In the genomic region with DNA sequence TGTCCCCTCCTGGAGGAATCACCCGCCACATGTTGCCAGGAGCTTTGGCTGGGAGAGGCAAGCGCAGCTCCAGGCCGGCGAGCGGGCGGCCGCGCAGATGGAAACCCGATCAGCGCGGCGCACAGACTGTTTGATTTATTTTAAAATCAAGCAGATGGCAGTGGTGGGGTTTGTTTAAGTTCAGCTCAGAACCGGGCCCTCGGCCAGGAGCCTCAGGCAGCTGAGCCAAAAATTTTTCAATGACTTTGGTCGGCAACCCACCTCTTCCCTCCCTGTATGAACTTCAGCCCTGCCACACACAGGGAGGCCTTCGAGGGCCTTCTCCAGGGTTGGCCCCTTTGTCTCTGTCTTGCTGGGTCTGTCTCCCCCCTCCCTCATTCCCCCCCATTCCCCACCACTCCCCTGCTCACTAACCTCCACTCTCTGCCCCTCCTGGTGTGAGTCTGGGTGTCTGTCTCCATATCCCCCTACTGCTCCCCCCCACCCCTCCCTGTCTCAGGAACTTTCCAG, we compare ENCODE assay signal across 7 mouse cellular contexts. TPM values are rescaled to one million over a fixed set of nuclear protein-coding genes. Genes with fewer than 3 reads are reported as not detected.
A peak's percentile ranks its signal among the peaks of the same experiment; 100 is the strongest.
DNase-seq lines count a peak whose midpoint lies in the region; ATAC-seq and TF ChIP-seq lines count a peak whose summit lies in the region.

No protein-coding gene starts in this region.

- ATAC-seq in embryonic facial prominence, embryonic 14.5 days (ENCODE audit: low read depth), result peak; percentile 85
- ATAC-seq in limb, embryonic 12.5 days (ENCODE audit: insufficient number of reproducible peaks, insufficient read depth, low FRiP score, low TSS enrichment, low read depth), result peak; percentile 72
- peak; percentile 34 for ATAC-seq in midbrain, embryonic 15.5 days (replicated peaks)

- peak overlapping the region; percentile 91 for H3K27ac ChIP-seq in embryonic facial prominence, embryonic 14.5 days (replicated peaks; ENCODE audit: low read depth, low read length)
- no peak overlapping the region for H3K27ac ChIP-seq in kidney, adult 2 months (ENCODE audit: insufficient read depth, low read depth, low read length)
- peak overlapping the region; percentile 97 for H3K27ac ChIP-seq in limb, embryonic 12.5 days
- H3K27ac ChIP-seq in midbrain, embryonic 15.5 days, result peak overlapping the region; percentile 77

- no peak for TF ChIP-seq POLR2A in kidney, adult 2 months (IDR thresholded peaks at IDR 0.05; ENCODE audit: low read depth, low read length)

- H3K4me1 ChIP-seq in embryonic facial prominence, embryonic 14.5 days (ENCODE audit: control insufficient read depth, insufficient read depth, low read length), result peaks cover 88% of the 10 kb centered on the region
- no peaks in the 10 kb centered on the region; the same call in 1 of the 2 replicates for H3K4me1 ChIP-seq in kidney, adult 2 months (ENCODE audit: control insufficient read depth, insufficient read depth, low read length)
- H3K4me1 ChIP-seq in limb, embryonic 12.5 days (replicated peaks), result peaks cover 98% of the 10 kb centered on the region
- H3K4me1 ChIP-seq in midbrain, embryonic 15.5 days, result peaks cover 49% of the 10 kb centered on the region

- H3K9ac ChIP-seq in embryonic facial prominence, embryonic 14.5 days (ENCODE audit: low read depth, low read length), result peak overlapping the region; percentile 39; the same call in 1 of the 2 replicates
- 0 out of 2 replicates have a peak overlapping the region, but pooled peaks have one; percentile 27 for H3K9ac ChIP-seq in limb, embryonic 12.5 days (replicated peaks)
- H3K9ac ChIP-seq in midbrain, embryonic 15.5 days, result no peak overlapping the region

- H3K4me2 ChIP-seq in embryonic facial prominence, embryonic 14.5 days (ENCODE audit: low read depth, low read length), result peak overlapping the region; percentile 51
- peak overlapping the region; percentile 45 for H3K4me2 ChIP-seq in limb, embryonic 12.5 days
- peak overlapping the region; percentile 31 for H3K4me2 ChIP-seq in midbrain, embryonic 15.5 days

- WGBS in embryonic facial prominence, embryonic 14.5 days, result 0% methylated on average over 16 of the region's 16 CpGs
- 9% methylated on average over 16 of the region's 16 CpGs for WGBS in kidney, adult 2 months
- WGBS in limb, embryonic 12.5 days, result 4% methylated on average over 16 of the region's 16 CpGs
- 6% methylated on average over 16 of the region's 16 CpGs for WGBS in midbrain, embryonic 15.5 days

- 0 out of 2 replicates have a peak overlapping the region, but pooled peaks have one; percentile 11 for H3K4me3 ChIP-seq in embryonic facial prominence, embryonic 14.5 days (ENCODE audit: low read depth, low read length)
- H3K4me3 ChIP-seq in kidney, adult 2 months (ENCODE audit: insufficient read depth, low read depth, low read length), result no peak overlapping the region
- 0 out of 2 replicates have a peak overlapping the region, but pooled peaks have one; percentile 2 for H3K4me3 ChIP-seq in limb, embryonic 12.5 days (replicated peaks)
- H3K4me3 ChIP-seq in midbrain, embryonic 15.5 days, result no peak overlapping the region

- H3K9me3 ChIP-seq in embryonic facial prominence, embryonic 14.5 days (ENCODE audit: control insufficient read depth, low read length), result no peaks in the 10 kb centered on the region
- H3K9me3 ChIP-seq in limb, embryonic 12.5 days, result no peaks in the 10 kb centered on the region
- no peaks in the 10 kb centered on the region for H3K9me3 ChIP-seq in midbrain, embryonic 15.5 days

- no peak for TF ChIP-seq CTCF in kidney, adult 2 months (conservative IDR thresholded peaks at IDR 0.05; ENCODE audit: insufficient read depth, insufficient read length, low read depth, low read length)

- no peaks in the 10 kb centered on the region for H3K27me3 ChIP-seq in embryonic facial prominence, embryonic 14.5 days (replicated peaks; ENCODE audit: control insufficient read depth, insufficient read depth, low read length)
- H3K27me3 ChIP-seq in kidney, adult 2 months (replicated peaks; ENCODE audit: control insufficient read depth, insufficient read depth, low read length), result no peaks in the 10 kb centered on the region
- no peaks in the 10 kb centered on the region for H3K27me3 ChIP-seq in limb, embryonic 12.5 days
- H3K27me3 ChIP-seq in midbrain, embryonic 15.5 days (replicated peaks), result 0 out of 2 replicates have a peak, but pooled peaks cover 3% of the 10 kb centered on the region

- no peaks in the 10 kb centered on the region for H3K36me3 ChIP-seq in embryonic facial prominence, embryonic 14.5 days (ENCODE audit: control insufficient read depth, insufficient read depth, low read length)
- no peaks in the 10 kb centered on the region for H3K36me3 ChIP-seq in kidney, adult 2 months (ENCODE audit: control insufficient read depth, insufficient read depth, low read length)
- H3K36me3 ChIP-seq in limb, embryonic 12.5 days, result no peaks in the 10 kb centered on the region
- H3K36me3 ChIP-seq in midbrain, embryonic 15.5 days (replicated peaks), result no peaks in the 10 kb centered on the region

- DNase-seq in adrenal gland, postnatal 36 days, result peak; percentile 75 to 76
- peak; percentile 98 for DNase-seq in embryonic facial prominence, embryonic 14.5 days (ENCODE audit: low spot score)
- DNase-seq in heart, adult 8-10 months (ENCODE audit: low spot score), result peak; percentile 58
- peak; percentile 79 for DNase-seq in kidney, adult 2 months
- DNase-seq in thymus, postnatal 36 days, result no peak

RNA-seq across cellular contexts. Expression of gene Gse1, which starts 36.7 kb away (rescaled TPM):
- total RNA-seq in adrenal gland, postnatal 36 days (2021), result 10 to 100 TPM; 25.9 to 30.2 TPM
- 8.7 and 11.3 TPM in 2 replicates for polyA plus RNA-seq in embryonic facial prominence, embryonic 14.5 days (2014; fragmentation: Nextera tagmentation; extraction: Ambion mirVana)
- total RNA-seq in heart, adult 8-10 months (2022), result 10 to 100 TPM; 18.9 to 29.1 (median 23.3) TPM
- polyA plus RNA-seq in kidney, adult 2 months (2012; rRNA removed), result 14.8 and 15.6 TPM in 2 replicates
- 7.6 and 9.1 TPM in 2 replicates for polyA plus RNA-seq in limb, embryonic 12.5 days (2016; fragmentation: Nextera tagmentation; extraction: Ambion mirVana)
- 21.2 and 23.4 TPM in 2 replicates for polyA plus RNA-seq in midbrain, embryonic 15.5 days (2015; fragmentation: Nextera tagmentation; extraction: Ambion mirVana)

Comparison
In these comparisons a context has a peak if more than half of its experiments do, and no peak if none do; other contexts are left out.
1. DNase-seq: peak in adrenal gland, postnatal 36 days (2 of 2), embryonic facial prominence, embryonic 14.5 days (single experiment), heart, adult 8-10 months (single experiment) and kidney, adult 2 months (single experiment); none in thymus, postnatal 36 days (0 of 2).
2. ATAC-seq: peak in every context shown above with its lines; median percentile 85 in embryonic facial prominence, embryonic 14.5 days; 72 in limb, embryonic 12.5 days; 34 in midbrain, embryonic 15.5 days.
3. H3K4me3 ChIP-seq: peak in embryonic facial prominence, embryonic 14.5 days (single experiment) and limb, embryonic 12.5 days (single experiment); none in kidney, adult 2 months (single experiment) and midbrain, embryonic 15.5 days (single experiment).
4. Peak in every context shown above with its lines, with median percentiles within 50 percentile points of each other: H3K4me2 ChIP-seq.